Mouse (Mus musculus): Measurements from ENCODE around the gene Grm1.
"Not testable (repeated sequence)": the region's sequence is repeated elsewhere in the genome, so short reads cannot be mapped to it uniquely, and the experiment has no call there.

Gene Grm1

GRCm38 (mm10) chr10:11081611-11082398 lies at the start of gene Grm1:
Gene Grm1, minus strand, starts transcription at chr10:11082356.
- in situ Hi-C loops (cut with MboI, MseI): loop anchor here (10.0 kb wide), 1 partner anchor 1457 kb away; no protein-coding TSS in a partner anchor

GRCm38 (mm10) chr10:11121781-11122180 lies 39.6 kb upstream of the Grm1 start:
- in situ Hi-C loops (cut with MboI, MseI): no loop called here

- in situ Hi-C loops (cut with MboI, MseI): no loop called here
Measured at GRCm38 (mm10) chr10:11098475-11099044, 16.4 kb upstream of the Grm1 start.

- in situ Hi-C loops (cut with MboI, MseI): loop anchor here (10.0 kb wide), 1 partner anchor 1462 kb away; no protein-coding TSS in a partner anchor
Measured at GRCm38 (mm10) chr10:11086348-11086747, 4.2 kb upstream of the Grm1 start.

DNA sequence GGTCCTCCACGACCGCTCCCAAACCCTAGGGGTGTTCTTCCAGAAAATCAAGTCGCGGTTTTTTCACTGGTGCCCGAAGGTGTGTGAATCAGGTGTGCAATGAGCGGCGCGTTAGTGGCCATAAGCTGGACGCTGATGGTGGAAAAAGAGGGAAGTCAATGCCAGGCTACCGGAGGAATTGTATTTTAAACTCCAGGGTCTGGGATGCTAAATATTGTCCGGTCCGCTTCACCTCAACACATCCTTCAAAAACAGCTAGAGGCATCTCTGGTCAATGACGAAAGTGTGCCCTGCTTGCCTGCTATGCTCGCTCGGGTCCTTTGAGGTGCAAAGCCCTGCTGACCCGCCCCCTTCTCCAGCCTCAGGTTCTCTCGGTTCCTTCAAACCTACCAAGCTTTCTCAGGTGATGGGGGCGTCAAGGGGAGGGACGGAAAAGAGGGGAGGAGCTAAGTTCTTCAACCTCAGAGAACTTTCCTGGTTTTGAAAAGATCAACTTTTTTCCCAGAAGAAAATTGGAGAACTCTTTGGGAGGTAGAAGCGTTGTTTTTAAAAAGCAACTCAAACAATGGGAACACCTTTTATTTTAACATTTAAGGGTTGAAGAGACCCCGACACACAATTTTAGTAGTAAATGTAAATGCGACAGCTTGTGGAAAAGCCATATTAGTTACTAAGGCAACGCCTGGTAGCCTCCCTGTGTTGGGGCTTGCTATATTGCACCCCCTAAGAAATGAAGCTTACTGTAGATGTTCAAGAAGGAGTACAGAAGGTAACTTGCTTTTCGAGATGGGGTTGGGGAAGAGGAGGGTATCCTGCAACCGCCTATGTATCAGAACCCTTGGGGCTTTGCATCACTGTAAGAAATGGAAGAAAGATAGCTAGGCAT lies 1.2 kb downstream of the Grm1 start:
- in situ Hi-C loops (cut with MboI, MseI): loop anchor here (10.0 kb wide), 1 partner anchor 1456 kb away; no protein-coding TSS in a partner anchor

DNA sequence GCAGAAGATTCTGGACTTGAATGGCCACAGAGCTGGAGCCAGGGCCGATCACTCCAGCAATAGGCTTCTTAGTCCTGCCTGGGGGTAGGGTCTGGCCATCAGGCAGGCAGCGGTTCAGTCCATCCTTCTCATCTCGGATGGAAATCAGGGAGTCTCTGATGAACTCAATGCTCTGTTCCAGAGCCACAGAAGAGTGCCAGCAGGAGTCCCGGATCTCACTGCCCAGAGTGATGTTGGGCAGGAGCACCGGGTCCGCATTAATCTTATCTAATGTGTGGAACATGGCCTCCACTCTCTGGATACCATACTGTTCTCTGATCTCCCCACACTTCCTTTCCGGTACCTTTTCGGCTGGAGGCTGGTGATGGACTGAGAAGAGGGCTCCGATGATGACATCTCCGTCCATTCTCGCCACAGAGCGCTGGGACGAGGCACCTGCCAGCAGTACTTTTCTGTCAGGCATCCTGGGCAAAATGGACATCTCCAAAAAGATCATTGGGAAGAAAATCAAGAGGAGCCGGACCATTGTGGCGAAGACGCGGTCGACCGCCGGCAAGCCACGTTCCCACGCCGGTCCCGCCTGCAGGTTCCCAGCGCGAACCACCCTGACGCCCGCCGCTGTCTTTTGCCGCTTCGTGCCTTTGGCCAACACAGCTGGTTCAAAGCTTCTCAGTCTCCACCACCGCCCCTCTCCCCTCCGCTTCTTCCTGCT lies 2.0 kb downstream of the Grm1 start:
- in situ Hi-C loops (cut with MboI, MseI): loop anchor here (10.0 kb wide), 1 partner anchor 1455 kb away; no protein-coding TSS in a partner anchor

GRCm38 (mm10) chr10:11079506-11079905 lies 2.6 kb downstream of the Grm1 start:
- in situ Hi-C loops (cut with MboI, MseI): no loop called here

DNA sequence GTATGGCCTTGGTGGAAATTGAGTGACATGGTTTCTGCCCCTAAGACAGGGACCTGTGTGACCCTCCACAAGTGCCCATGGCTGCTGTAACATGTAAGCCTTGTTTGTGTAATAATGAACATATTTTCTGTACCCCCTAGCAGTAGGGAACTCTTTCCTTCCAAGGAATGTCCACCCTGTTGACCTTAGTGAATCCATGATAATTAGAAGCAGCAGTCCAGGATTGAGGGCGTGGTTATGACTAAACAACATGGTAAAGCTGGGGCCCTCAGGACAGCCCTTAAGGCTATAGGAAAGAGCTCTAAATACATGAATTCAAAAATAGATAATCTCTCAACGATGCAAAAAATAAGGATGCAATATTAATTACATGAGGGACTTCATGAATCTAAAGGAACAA lies 17.0 kb downstream of the Grm1 start:
- in situ Hi-C loops (cut with MboI, MseI): no loop called here

GRCm38 (mm10) chr10:11061318-11062071 lies 20.7 kb downstream of the Grm1 start:
- in situ Hi-C loops (cut with MboI, MseI): no loop called here

GRCm38 (mm10) chr10:11049361-11049760 lies 32.8 kb downstream of the Grm1 start:
- in situ Hi-C loops (cut with MboI, MseI): no loop called here

GRCm38 (mm10) chr10:11045421-11045820 lies 36.7 kb downstream of the Grm1 start:
- in situ Hi-C loops (cut with MboI, MseI): not testable (repeated sequence)

DNA sequence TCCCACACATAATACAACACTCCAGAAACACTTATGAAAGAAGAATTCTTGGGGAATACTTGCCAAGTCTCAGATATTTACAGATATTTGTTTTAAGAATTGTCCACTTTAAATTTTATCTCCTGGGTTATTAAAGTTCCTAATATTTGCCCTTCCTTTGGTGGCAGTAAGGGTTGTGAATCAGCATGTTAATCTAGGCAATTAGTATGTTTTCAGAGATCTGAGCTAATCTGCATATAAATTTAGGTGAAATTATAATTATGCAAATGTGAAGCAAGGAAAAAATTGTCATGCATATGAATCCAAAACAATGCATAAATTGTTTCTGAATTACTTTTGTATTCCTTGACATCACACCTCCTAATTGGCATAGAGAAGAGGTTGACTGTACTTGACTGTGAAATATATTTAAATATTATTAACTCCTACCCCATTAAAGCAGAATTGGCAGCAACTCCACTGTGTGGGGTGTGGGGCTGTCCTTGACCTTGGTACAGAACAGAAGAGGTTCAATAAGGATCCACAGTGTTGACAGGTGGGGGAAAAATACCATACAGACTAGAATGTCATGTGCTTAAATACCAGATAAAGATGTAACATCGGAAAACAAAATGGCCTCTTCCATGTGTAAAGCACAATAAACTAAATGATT lies 37.6 kb downstream of the Grm1 start:
- in situ Hi-C loops (cut with MboI, MseI): no loop called here

- in situ Hi-C loops (cut with MboI, MseI): no loop called here
Measured at GRCm38 (mm10) chr10:11039323-11039722, 42.8 kb downstream of the Grm1 start.

GRCm38 (mm10) chr10:11032221-11032620 lies 49.9 kb downstream of the Grm1 start:
- in situ Hi-C loops (cut with MboI, MseI): no loop called here

GRCm38 (mm10) chr10:11025764-11026518 lies 56.2 kb downstream of the Grm1 start:
- in situ Hi-C loops (cut with MboI, MseI): no loop called here

- in situ Hi-C loops (cut with MboI, MseI): no loop called here
Measured at GRCm38 (mm10) chr10:11018970-11019531, 63.1 kb downstream of the Grm1 start.

- in situ Hi-C loops (cut with MboI, MseI): no loop called here
Measured at GRCm38 (mm10) chr10:11013653-11014052, 68.5 kb downstream of the Grm1 start.

- in situ Hi-C loops (cut with MboI, MseI): no loop called here
Measured at GRCm38 (mm10) chr10:10996766-10997165, 85.4 kb downstream of the Grm1 start.

DNA sequence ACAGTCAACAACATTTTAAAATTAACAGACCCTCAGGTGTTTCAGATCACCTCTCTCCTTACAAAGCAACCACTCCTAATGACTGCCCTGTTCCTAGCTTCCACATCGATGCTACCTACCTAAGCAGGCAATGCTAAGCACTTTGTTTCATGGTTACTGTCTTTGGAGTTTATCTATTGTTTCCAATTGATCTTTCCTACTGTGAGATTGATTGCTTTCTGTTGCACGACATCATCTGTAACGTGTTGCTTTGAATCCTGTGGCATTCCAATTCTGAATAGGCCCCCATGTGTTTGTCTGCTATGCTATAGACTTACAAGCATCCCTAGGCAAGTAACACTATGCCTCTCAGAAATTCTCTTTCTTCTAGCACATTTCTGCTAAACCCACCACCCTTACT lies 90.4 kb downstream of the Grm1 start:
- in situ Hi-C loops (cut with MboI, MseI): no loop called here
